Mouse (Mus musculus) CD4-positive, CD25-positive, alpha-beta regulatory T cell (primary cell): Measurements from ENCODE around the gene Mcpt8. TPM values are rescaled to one million over a fixed set of nuclear protein-coding genes. Genes with fewer than 3 reads are reported as not detected.

Experiments
- polyA plus RNA-seq: library from polyadenylated mRNA; unstranded; fragments of 100-300 nt; shearing (Covaris generic); gene quantifications from one replicate; pipeline ENCODE4 v1.2.1, GENCODE M21; 2017

Mcpt8 gene
- polyA plus RNA-seq, result not detected

GRCm38 (mm10) chr14:56085167-56085566 is at the start of gene Mcpt8:
TSS of gene Mcpt8 (minus strand) at chr14:56085273.

GRCm38 (mm10) chr14:56132508-56132907 is 47.4 kb upstream of the Mcpt8 start, which contains the start of gene Gzmd:
TSS of gene Gzmd (minus strand) at chr14:56132608.

GRCm38 (mm10) chr14:56120525-56120924 is 35.5 kb upstream of the Mcpt8 start, which contains the start of gene Gzme:
TSS of gene Gzme (minus strand) at chr14:56120625.

GRCm38 (mm10) chr14:56102386-56102785 is 17.3 kb upstream of the Mcpt8 start, which contains the start of gene Ctsg:
TSS of gene Ctsg (minus strand) at chr14:56102574.

GRCm38 (mm10) chr14:56062213-56062612 is 22.9 kb downstream of the Mcpt8 start, which contains the start of gene Mcpt4:
TSS of gene Mcpt4 (minus strand) at chr14:56062313.

GRCm38 (mm10) chr14:56041792-56042191 is 43.3 kb downstream of the Mcpt8 start, which contains the start of gene Mcpt2:
TSS of gene Mcpt2 (plus strand) at chr14:56042041.

Other genes with a start within 250 kb of the Mcpt8 start
- 1.2 TPM for gene Nynrin, start 231.3 kb downstream of the Mcpt8 start, polyA plus RNA-seq
- 0.20 TPM for gene Cbln3, start 200.9 kb downstream of the Mcpt8 start, polyA plus RNA-seq
- gene Khnyn, start 200.3 kb downstream of the Mcpt8 start, polyA plus RNA-seq, result 63.7 TPM
- gene Sdr39u1, start 185.0 kb downstream of the Mcpt8 start, polyA plus RNA-seq, result 73.6 TPM
- not detected for gene Cma1, start 140.6 kb downstream of the Mcpt8 start, polyA plus RNA-seq
- not detected for gene Cma2, start 134.3 kb downstream of the Mcpt8 start, polyA plus RNA-seq
- not detected for gene Mcpt1, start 67.3 kb downstream of the Mcpt8 start, polyA plus RNA-seq
- gene Mcpt9, start 54.8 kb downstream of the Mcpt8 start, polyA plus RNA-seq, result not detected
- not detected for gene Mcpt2, start 43.2 kb downstream of the Mcpt8 start, polyA plus RNA-seq
- not detected for gene Mcpt4, start 23.0 kb downstream of the Mcpt8 start, polyA plus RNA-seq
- not detected for gene Ctsg, start 17.3 kb upstream of the Mcpt8 start, polyA plus RNA-seq
- not detected for gene Gzme, start 35.4 kb upstream of the Mcpt8 start, polyA plus RNA-seq
- 0.19 TPM for gene Gzmd, start 47.3 kb upstream of the Mcpt8 start, polyA plus RNA-seq
- gene Gzmg, start 74.3 kb upstream of the Mcpt8 start, polyA plus RNA-seq, result not detected
- not detected for gene Gzmn, start 89.3 kb upstream of the Mcpt8 start, polyA plus RNA-seq
- gene Gzmf, start 126.1 kb upstream of the Mcpt8 start, polyA plus RNA-seq, result not detected
- gene Gzmc, start 149.4 kb upstream of the Mcpt8 start, polyA plus RNA-seq, result 5.0 TPM
- 7.5 TPM for gene Gzmb, start 177.0 kb upstream of the Mcpt8 start, polyA plus RNA-seq